Mouse (Mus musculus) liver, embryonic 12.5 days (tissue): Measurements from ENCODE around the gene Evc2. TPM values are rescaled to one million over a fixed set of nuclear protein-coding genes. Genes with fewer than 3 reads are reported as not detected.

Experiments used
- ATAC-seq: fragments of 200-750 bp; cut with Nextera tagmentation; 2 replicates; pipeline ENCODE4 v1.8.0; 2017; ENCODE audit warnings: moderate number of reproducible peaks, mild to moderate bottlenecking, moderate library complexity
- H3K27ac ChIP-seq: fragments of 300-500 bp; sonication (generic); 2 replicates; pipeline ENCODE4 v1.5.1; 2016; ENCODE audit warnings: mild to moderate bottlenecking
- H3K27me3 ChIP-seq: fragments of 300-500 bp; sonication (generic); replicated peaks from 2 replicates; pipeline ENCODE4 v1.6.1; 2016; ENCODE audit warnings: mild to moderate bottlenecking, moderate library complexity
- H3K36me3 ChIP-seq: fragments of 300-500 bp; sonication (generic); 2 replicates; pipeline ENCODE4 v1.6.1; 2016; ENCODE audit warnings: mild to moderate bottlenecking, moderate library complexity
- H3K4me1 ChIP-seq: fragments of 300-500 bp; sonication (generic); 2 replicates; pipeline ENCODE4 v1.6.1; 2016
- H3K4me2 ChIP-seq: fragments of 300-500 bp; sonication (generic); 2 replicates; pipeline ENCODE4 v1.6.1; 2016; ENCODE audit warnings: mild to moderate bottlenecking, moderate library complexity
- H3K4me3 ChIP-seq: fragments of 300-500 bp; sonication (generic); 2 replicates; pipeline ENCODE4 v1.5.1; 2016; ENCODE audit warnings: mild to moderate bottlenecking, moderate library complexity
- H3K9ac ChIP-seq: fragments of 300-500 bp; sonication (generic); 2 replicates; pipeline ENCODE4 v1.6.1; 2016; ENCODE audit warnings: mild to moderate bottlenecking, moderate library complexity
- H3K9me3 ChIP-seq: fragments of 300-500 bp; sonication (generic); replicated peaks from 2 replicates; pipeline ENCODE4 v1.6.1; 2016; ENCODE audit warnings: mild to moderate bottlenecking, moderate library complexity
- WGBS: fragments of 180-500 bp; shearing (Covaris S2); methylation state at CpG from one replicate; pipeline ENCODE4 v1.1.7; 2016; ENCODE audit not compliant: insufficient replicate concordance; 5-methylcytosine and 5-hydroxymethylcytosine counted together
- polyA plus RNA-seq: library from polyadenylated mRNA; unstranded; fragments of >200 nt; fragmentation: Nextera tagmentation; extraction: Ambion mirVana; gene quantifications from 2 replicates; pipeline ENCODE4 v1.2.1, GENCODE M21; 2016

The Evc2 gene
- polyA plus RNA-seq, 1 experiment from 2014 or later = 5.8 TPM

GRCm38 (mm10) chr5:37377376-37377775 is 39.1 kb downstream of the Evc2 start:
- ATAC-seq = no peak
- H3K9me3 ChIP-seq = no peaks in the 10 kb centered on the region
- no peaks in the 10 kb centered on the region for H3K27me3 ChIP-seq
- H3K4me1 ChIP-seq = no peaks in the 10 kb centered on the region
- no peak overlapping the region for H3K9ac ChIP-seq
- H3K36me3 ChIP-seq = peaks cover 17% of the 10 kb centered on the region
- WGBS = 62% methylated on average over 7 of the region's 7 CpGs
- no peak overlapping the region for H3K4me3 ChIP-seq
- no peak overlapping the region for H3K4me2 ChIP-seq
- no peak overlapping the region for H3K27ac ChIP-seq

GRCm38 (mm10) chr5:37380641-37381040 is 42.3 kb downstream of the Evc2 start:
- Histone ChIP-seq H3K4me2 (no peak overlapping the region), H3K36me3 (peaks cover 15% of the 10 kb centered on the region), H3K9ac (no peak overlapping the region), H3K4me1 (no peaks in the 10 kb centered on the region), H3K4me3 (no peak overlapping the region), H3K27ac (no peak overlapping the region), H3K27me3 (no peaks in the 10 kb centered on the region), H3K9me3 (no peaks in the 10 kb centered on the region)
- ATAC-seq = no peak
- WGBS = 71% methylated on average over 4 of the region's 4 CpGs

GRCm38 (mm10) chr5:37383570-37383969 is 45.3 kb downstream of the Evc2 start:
- 77% methylated on average over 3 of the region's 3 CpGs for WGBS
- Histone ChIP-seq H3K4me2 (no peak overlapping the region), H3K4me1 (no peaks in the 10 kb centered on the region), H3K36me3 (peaks cover 33% of the 10 kb centered on the region), H3K9ac (no peak overlapping the region), H3K27me3 (no peaks in the 10 kb centered on the region), H3K27ac (no peak overlapping the region), H3K9me3 (no peaks in the 10 kb centered on the region), H3K4me3 (no peak overlapping the region)
- ATAC-seq = no peak

- no peak overlapping the region for H3K4me3 ChIP-seq
- H3K4me1 ChIP-seq = peaks cover 11% of the 10 kb centered on the region
- H3K4me2 ChIP-seq = no peak overlapping the region
- no peak overlapping the region for H3K27ac ChIP-seq
- H3K27me3 ChIP-seq = no peaks in the 10 kb centered on the region
- H3K36me3 ChIP-seq = peaks cover 18% of the 10 kb centered on the region
- no peaks in the 10 kb centered on the region for H3K9me3 ChIP-seq
- 50% methylated on average over 3 of the region's 3 CpGs for WGBS
- no peak for ATAC-seq
- H3K9ac ChIP-seq = no peak overlapping the region
These were observed 50.3 kb downstream of the Evc2 start for GRCm38 (mm10) chr5:37388646-37389045.

GRCm38 (mm10) chr5:37389808-37390495 is 51.7 kb downstream of the Evc2 start:
- Histone ChIP-seq H3K4me2 (no peak overlapping the region), H3K9ac (no peak overlapping the region), H3K9me3 (no peaks in the 10 kb centered on the region), H3K36me3 (peaks cover 18% of the 10 kb centered on the region), H3K4me3 (no peak overlapping the region), H3K27me3 (no peaks in the 10 kb centered on the region), H3K4me1 (peaks cover 11% of the 10 kb centered on the region), H3K27ac (no peak overlapping the region)
- WGBS = 69% methylated on average over 13 of the region's 13 CpGs
- ATAC-seq = no peak

- Histone ChIP-seq H3K4me2 (no peak overlapping the region), H3K27ac (no peak overlapping the region), H3K4me3 (no peak overlapping the region), H3K9me3 (no peaks in the 10 kb centered on the region), H3K36me3 (peaks cover 18% of the 10 kb centered on the region), H3K27me3 (no peaks in the 10 kb centered on the region), H3K9ac (no peak overlapping the region), H3K4me1 (peaks cover 11% of the 10 kb centered on the region)
- 40% methylated on average over 10 of the region's 10 CpGs for WGBS
- ATAC-seq = peak; percentile 72
These were observed 52.6 kb downstream of the Evc2 start for GRCm38 (mm10) chr5:37390923-37391322.

- Histone ChIP-seq H3K9ac (no peak overlapping the region), H3K4me1 (peaks cover 11% of the 10 kb centered on the region), H3K4me2 (no peak overlapping the region), H3K4me3 (no peak overlapping the region), H3K27me3 (no peaks in the 10 kb centered on the region), H3K9me3 (no peaks in the 10 kb centered on the region), H3K27ac (no peak overlapping the region), H3K36me3 (peaks cover 12% of the 10 kb centered on the region)
- 72% methylated on average over 10 of the region's 10 CpGs for WGBS
- no peak for ATAC-seq
These were observed 53.6 kb downstream of the Evc2 start for GRCm38 (mm10) chr5:37391901-37392300.

GRCm38 (mm10) chr5:37395172-37396030 is 57.1 kb downstream of the Evc2 start:
- Histone ChIP-seq H3K4me2 (no peak overlapping the region), H3K27me3 (no peaks in the 10 kb centered on the region), H3K4me3 (no peak overlapping the region), H3K4me1 (peaks cover 10% of the 10 kb centered on the region), H3K9me3 (no peaks in the 10 kb centered on the region), H3K9ac (no peak overlapping the region), H3K36me3 (peaks cover 8% of the 10 kb centered on the region; the same call in 1 of the 2 replicates), H3K27ac (no peak overlapping the region)
- WGBS = 79% methylated on average over 22 of the region's 22 CpGs
- no peak for ATAC-seq

GRCm38 (mm10) chr5:37419028-37419427 is 80.7 kb downstream of the Evc2 start:
- H3K36me3 ChIP-seq = 0 out of 2 replicates have a peak, but pooled peaks cover 9% of the 10 kb centered on the region
- no peak overlapping the region for H3K4me3 ChIP-seq
- no peak for ATAC-seq
- H3K9ac ChIP-seq = no peak overlapping the region
- H3K9me3 ChIP-seq = no peaks in the 10 kb centered on the region
- H3K4me1 ChIP-seq = no peaks in the 10 kb centered on the region
- H3K27ac ChIP-seq = no peak overlapping the region
- WGBS = 74% methylated on average over 6 of the region's 6 CpGs
- no peak overlapping the region for H3K4me2 ChIP-seq
- H3K27me3 ChIP-seq = no peaks in the 10 kb centered on the region

- H3K4me3 ChIP-seq = no peak overlapping the region
- ATAC-seq = no peak
- no peaks in the 10 kb centered on the region for H3K4me1 ChIP-seq
- H3K9me3 ChIP-seq = no peaks in the 10 kb centered on the region
- H3K4me2 ChIP-seq = no peak overlapping the region
- H3K27me3 ChIP-seq = no peaks in the 10 kb centered on the region
- 0 out of 2 replicates have a peak, but pooled peaks cover 5% of the 10 kb centered on the region for H3K36me3 ChIP-seq
- H3K9ac ChIP-seq = no peak overlapping the region
- H3K27ac ChIP-seq = no peak overlapping the region
These were observed 88.9 kb downstream of the Evc2 start for GRCm38 (mm10) chr5:37427210-37427609.

GRCm38 (mm10) chr5:37435417-37435816 is 97.1 kb downstream of the Evc2 start:
- Histone ChIP-seq H3K4me1 (no peaks in the 10 kb centered on the region), H3K36me3 (no peaks in the 10 kb centered on the region), H3K9ac (no peak overlapping the region), H3K27ac (no peak overlapping the region), H3K9me3 (no peaks in the 10 kb centered on the region), H3K4me2 (no peak overlapping the region), H3K4me3 (no peak overlapping the region), H3K27me3 (no peaks in the 10 kb centered on the region)
- ATAC-seq = no peak
- WGBS = 56% methylated on average over 3 of the region's 3 CpGs

GRCm38 (mm10) chr5:37442767-37443166 is 104.5 kb downstream of the Evc2 start:
- H3K9me3 ChIP-seq = no peaks in the 10 kb centered on the region
- no peaks in the 10 kb centered on the region for H3K36me3 ChIP-seq
- 43% methylated on average over 2 of the region's 2 CpGs for WGBS
- no peak overlapping the region for H3K27ac ChIP-seq
- no peak overlapping the region for H3K9ac ChIP-seq
- no peaks in the 10 kb centered on the region for H3K27me3 ChIP-seq
- H3K4me3 ChIP-seq = no peak overlapping the region
- H3K4me2 ChIP-seq = no peak overlapping the region
- H3K4me1 ChIP-seq = no peaks in the 10 kb centered on the region
- ATAC-seq = no peak
